Mouse (Mus musculus): ENCODE results near the gene Smyd3.

DNA sequence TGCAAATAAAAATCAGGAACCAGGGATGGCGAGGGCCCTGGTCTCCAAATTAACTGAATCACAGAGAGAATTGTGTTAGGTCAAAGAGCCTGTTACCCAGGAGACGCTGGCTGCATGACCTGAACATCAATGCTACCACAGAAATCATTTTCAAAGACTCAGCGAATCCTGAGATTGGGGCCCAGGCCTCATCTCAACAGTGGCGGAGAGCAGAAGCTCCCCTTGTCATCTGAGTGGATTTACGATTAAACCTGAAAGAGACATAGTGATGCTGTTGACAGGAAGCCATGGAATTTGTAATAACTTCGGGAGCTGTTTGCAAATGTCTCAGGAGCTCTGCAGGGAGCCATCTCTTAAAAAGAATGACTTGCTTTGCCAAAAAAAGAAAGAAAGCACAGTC, 355.9 kb downstream of the Smyd3 start:
- TF ChIP-seq POLR2A (IDR thresholded peaks at IDR 0.05; ENCODE audit: control insufficient read depth, low read depth, low read length): no peak
- TF ChIP-seq CTCF (IDR thresholded peaks at IDR 0.05; ENCODE audit: control insufficient read depth, insufficient read depth, insufficient replicate concordance, low read depth, low read length): no peak

All from testis, adult 2 months (tissue).